Mouse (Mus musculus) cortical plate, adult 2 months (tissue): ENCODE results near the gene Orc2.
A peak's percentile ranks its signal among the peaks of the same experiment; 100 is the strongest.

Source experiments
- CTCF ChIP-seq: fragments of 200-500 bp; IDR thresholded peaks from 2 replicates; pipeline ENCODE4 v1.5.1; 2011; ENCODE audit warnings: mild to moderate bottlenecking, control low read depth, low read length; ENCODE audit not compliant: insufficient read depth; ENCODE audit errors: extremely low read depth
- POLR2A ChIP-seq: fragments of 200-500 bp; IDR thresholded peaks from 2 replicates; pipeline ENCODE4 v1.6.1; 2011; ENCODE audit warnings: mild to moderate bottlenecking, low read length, control low read depth; ENCODE audit not compliant: insufficient read depth; ENCODE audit errors: extremely low read depth

GRCm38 (mm10) chr1:58445143-58445722 lies 59.7 kb downstream of the Orc2 start, which contains the start of the genes Nif3l1 and Ppil3:
- TF ChIP-seq CTCF, result no peak
- TF ChIP-seq POLR2A, result peak; percentile 71
